Mouse (Mus musculus) adrenal gland, adult 18-20 months (tissue): ENCODE results near the gene Spred1. TPM values are rescaled to one million over a fixed set of nuclear protein-coding genes. Genes with fewer than 3 reads are reported as not detected.

Source experiments
- microRNA-seq, 2 experiments: library from miRNA; unstranded; fragments of <30 nt; microRNA quantifications; one replicate each; pipeline ENCODE4 v1.2.0; 2021; ENCODE audit warnings: borderline number of aligned reads in 2 of 2
- total RNA-seq, 2 experiments: library from RNA; stranded (reverse); gene quantifications; 1 replicate in 1 of 2; 2 replicates in 1 of 2; pipeline ENCODE4 v1.2.3; 2021

Gene Spred1
- total RNA-seq, 2 experiments from 2014 or later, result 51.6 to 78.9 TPM

Small RNA genes lying within 50 kb of the gene (microRNA-seq; reads per million reads assigned to microRNA genes)
- 3,843 to 4,810 reads per million in 2 experiments for gene Mir674

Other genes with a start within 250 kb of the Spred1 start
- gene Tmco5, start 242.7 kb upstream of the Spred1 start, total RNA-seq, result not detected
- 10 to 100 TPM; 31.7 to 36.4 TPM for gene Fam98b, start 128.4 kb downstream of the Spred1 start, total RNA-seq
- under 1 TPM; 0.46 to 0.70 TPM for gene Rasgrp1, start 221.6 kb downstream of the Spred1 start, total RNA-seq